Mouse (Mus musculus) mouse trophoblast stem cell (cell line): ENCODE measurements around the gene Arrdc1.
"Not testable (repeated sequence)": the region's sequence is repeated elsewhere in the genome, so short reads cannot be mapped to it uniquely, and the experiment has no call there.

ENCODE experiments used
- in situ Hi-C, 2 experiments: fragments of 300-500 bp; cut with MseI, MboI; formaldehyde crosslinking; loops; 2 replicates in 1 of 2; 3 replicates in 1 of 2; pipeline ENCODE4 v1.15.1; 2025

Arrdc1 gene

DNA sequence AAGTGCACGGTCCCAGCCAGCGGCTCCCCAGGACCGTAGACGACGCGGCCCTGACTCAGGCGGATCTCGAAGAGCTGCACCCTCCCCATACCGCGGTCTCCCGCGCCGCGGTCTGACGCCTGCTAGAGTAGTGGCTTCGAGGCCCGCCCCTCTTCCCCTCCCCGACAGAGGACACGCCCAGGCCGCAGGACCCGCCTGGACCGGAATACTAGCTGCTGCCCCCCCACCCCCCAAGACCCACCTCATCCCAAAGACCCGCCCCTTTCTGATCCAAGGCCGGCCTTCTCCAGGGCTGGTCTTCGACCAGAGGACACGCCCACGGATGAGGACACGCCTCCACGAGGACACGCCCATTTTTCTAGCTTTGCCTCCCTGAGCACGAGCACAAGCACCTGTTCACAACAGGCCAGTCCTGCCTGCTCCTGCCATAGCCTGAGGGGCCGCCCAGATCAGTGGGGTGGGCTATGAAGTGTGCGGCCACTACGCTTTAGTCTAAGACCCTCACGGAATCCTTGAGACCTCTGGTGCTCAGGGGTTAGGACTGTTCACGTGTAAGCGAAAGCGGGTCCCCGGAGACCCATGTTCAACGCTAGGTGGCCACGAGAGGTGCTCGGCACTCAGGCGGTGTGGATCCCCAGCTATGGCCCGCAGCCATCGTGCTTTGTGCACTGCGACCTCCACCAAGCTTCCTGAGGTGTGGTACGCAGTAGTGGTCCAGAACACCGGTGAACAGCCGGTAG lies at the start of gene Arrdc1:
Gene Arrdc1, minus strand, starts transcription at position 196 of the 740 bp plus-strand sequence.
- in situ Hi-C loops = no loop called here

DNA sequence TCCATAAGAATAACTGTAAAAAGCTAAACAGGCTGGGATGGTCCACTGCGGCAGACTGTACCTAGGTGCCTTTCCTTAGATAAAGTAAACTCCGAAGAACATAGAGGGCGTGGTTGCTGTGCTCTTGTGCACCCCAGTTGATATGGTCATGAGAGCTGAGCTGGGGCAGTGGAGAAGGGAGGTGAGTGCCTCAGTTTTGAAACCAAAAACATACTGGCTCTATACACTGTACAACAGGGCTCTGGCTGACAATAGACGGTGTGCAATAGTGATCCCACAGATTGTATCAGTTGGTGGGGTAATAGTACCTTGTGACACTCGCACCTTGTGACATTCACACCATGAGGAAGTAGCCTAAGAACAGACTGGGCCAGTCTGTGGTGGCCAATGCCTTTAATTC lies 41.9 kb upstream of the Arrdc1 start:
- in situ Hi-C loops = no loop called here

DNA sequence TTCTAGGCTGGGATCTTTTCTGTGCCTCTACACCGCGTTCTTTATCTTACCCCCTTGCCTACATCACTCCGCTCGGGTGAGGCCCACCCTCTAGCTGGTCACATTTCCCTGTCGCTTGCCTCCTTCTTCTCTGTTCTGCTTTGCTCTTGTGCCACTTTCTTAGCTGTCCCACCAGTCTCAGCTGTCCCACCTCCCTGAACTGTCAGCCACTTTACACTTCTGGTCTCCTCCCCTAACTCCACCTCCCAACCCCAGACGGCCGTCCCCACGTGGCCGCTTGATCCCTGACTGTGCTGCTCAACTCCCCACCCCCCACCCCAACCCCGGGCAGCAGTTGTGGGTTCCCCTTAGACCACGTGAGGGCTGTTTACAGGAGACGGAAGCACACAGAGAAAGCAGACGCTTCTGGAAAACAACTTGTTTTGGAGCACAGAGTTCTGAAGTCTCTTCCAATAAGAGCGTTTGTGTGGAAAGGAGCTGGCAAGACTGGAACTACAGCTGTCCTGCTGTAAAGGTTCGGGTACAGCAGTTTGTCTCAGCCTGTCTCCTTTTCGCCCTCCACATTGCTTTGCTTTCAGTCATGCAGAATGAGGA lies 40.7 kb upstream of the Arrdc1 start, which contains the start of gene Pnpla7:
Gene Pnpla7, plus strand, starts transcription at position 330 of the 594 bp plus-strand sequence.
- in situ Hi-C loops = no loop called here

DNA sequence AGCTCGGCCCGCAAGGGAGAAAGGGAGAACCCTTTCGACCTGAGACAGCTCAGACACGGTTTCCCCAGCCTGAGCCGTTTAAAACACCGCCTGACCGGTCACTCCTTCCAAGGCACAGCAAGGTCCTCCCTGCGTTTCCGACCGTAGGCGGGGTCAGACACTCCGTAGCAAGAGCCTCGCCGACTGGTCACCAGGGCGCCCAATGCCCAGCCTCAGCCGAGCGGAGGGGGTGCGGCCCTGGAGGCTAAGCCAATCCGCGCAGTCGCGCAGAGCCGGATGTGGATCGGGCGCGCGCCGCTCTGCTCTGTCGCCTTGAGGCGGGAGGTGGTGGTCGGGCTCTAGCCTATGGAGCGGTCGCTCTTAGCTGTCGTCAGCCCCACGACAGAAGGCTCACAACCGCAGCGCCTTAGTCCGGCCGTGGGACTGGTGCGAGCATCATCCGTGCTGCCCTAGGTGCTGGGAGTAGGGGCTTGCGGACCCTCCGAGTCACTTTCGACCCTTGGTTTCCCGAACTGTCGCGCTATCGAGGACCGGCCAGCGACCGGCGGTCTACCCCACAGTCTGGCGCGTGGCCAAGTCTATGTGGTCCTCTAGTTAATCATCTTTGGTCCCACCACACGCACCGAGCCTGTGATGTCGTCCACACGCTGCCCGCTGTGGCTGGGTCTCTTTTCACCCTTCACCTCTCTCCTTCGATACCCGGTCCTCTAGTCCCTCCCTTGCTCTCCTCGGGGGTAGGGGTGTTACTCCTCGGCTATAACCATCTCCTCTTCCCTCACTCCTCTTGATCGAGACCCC lies 40.1 kb upstream of the Arrdc1 start, which contains the start of gene Mrpl41:
Gene Mrpl41, minus strand, starts transcription at position 193 of the 798 bp plus-strand sequence.
- in situ Hi-C loops = no loop called here

DNA sequence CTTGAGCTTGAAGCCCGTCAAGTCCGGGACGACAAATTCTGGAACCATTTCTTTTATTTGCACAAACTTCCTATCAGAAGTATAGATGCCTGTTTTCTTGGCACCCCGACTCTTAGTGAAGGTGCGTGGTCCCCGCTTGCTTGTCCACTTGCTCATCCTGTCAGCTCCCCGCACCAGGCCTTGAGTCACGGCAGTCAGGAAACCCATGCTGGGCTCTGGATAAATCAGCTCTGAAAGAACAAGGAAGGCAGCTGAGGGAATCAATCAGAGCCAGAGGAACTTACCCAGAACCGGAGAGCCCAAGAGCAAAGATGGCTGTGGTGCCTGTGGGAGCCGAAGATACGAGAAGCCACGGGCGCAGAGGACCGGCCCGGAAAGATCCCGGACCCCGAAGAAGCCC lies 39.4 kb upstream of the Arrdc1 start:
- in situ Hi-C loops = not testable (repeated sequence)

DNA sequence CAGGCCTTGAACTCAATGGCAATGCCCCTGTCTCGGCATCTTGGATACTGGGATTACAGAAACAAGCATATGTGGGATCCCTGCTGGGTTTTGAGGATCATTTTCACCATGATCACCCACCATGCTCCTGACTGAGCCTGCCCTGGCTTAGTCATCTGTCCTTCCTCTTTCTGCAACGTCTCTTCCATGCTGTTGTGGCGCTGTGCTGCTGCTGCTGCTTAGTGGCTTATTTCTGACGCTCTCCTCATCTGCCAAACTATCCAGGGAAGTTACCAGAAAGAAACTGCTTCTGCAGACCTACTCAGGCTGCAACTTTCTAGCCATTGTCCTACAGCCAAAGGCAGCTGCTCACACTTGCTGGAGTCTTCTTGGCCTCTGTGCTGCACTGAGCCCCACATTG lies 35.3 kb upstream of the Arrdc1 start:
- in situ Hi-C loops = no loop called here

DNA sequence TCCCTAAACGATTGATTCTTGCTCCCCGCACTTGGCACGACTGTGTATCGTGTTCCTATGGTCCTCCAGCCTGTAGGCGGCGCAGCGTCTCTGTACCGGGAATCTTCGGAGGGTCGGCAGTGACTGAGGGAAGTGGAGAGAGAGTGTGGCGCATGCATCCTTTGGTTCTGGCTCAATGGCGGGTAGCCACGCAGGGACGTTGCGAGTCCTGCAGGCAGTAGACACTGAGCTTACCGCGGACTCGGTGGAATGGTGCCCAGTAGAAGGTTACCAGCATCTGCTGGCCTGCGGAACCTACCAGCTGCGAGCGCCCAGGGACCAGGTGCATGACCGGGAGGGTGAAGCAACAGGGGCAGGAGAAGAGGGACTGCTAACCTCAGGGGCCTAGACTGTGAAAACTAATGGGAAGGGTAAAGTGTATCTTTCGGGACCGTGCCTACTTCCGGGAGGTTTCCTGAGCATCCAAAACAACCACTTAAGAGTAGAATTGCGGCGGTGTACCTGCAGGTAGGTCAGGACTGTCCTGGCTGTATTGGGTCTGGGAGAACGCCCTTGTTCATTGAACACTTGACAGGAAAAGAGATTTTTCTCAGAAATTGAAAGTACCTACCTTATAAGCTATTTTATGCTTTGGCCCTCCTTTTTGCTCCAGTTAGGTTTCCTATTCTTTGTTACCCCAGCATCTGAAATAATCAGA lies 27.4 kb upstream of the Arrdc1 start, which contains the start of gene Dph7:
Gene Dph7, plus strand, starts transcription at position 97 of the 697 bp plus-strand sequence.
- in situ Hi-C loops = loop anchor here in 1 of 2 experiments (5.0 kb wide), 1 partner anchor 40 kb away; no protein-coding TSS in a partner anchor

DNA sequence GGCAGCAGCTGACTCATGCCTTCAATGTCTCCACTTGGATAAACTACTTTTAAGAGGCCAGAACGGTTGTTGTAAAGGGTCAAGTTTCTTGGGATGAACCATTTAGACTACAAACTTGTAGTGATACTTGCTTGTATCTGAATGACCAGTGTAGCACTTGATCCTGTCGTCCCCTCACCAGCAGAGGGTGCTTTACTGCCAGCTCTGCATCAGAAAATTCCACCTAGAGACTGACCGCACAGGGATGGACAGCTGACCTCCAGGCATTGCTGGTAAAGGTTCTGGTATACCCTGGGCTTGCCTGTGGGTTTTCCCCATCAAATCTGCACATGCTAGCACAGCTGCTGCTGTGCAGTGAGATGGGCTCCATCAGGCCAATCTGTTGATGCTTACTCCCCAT lies 25.9 kb upstream of the Arrdc1 start:
- in situ Hi-C loops = loop anchor here in 1 of 2 experiments (5.0 kb wide), 1 partner anchor 41 kb away; no protein-coding TSS in a partner anchor

DNA sequence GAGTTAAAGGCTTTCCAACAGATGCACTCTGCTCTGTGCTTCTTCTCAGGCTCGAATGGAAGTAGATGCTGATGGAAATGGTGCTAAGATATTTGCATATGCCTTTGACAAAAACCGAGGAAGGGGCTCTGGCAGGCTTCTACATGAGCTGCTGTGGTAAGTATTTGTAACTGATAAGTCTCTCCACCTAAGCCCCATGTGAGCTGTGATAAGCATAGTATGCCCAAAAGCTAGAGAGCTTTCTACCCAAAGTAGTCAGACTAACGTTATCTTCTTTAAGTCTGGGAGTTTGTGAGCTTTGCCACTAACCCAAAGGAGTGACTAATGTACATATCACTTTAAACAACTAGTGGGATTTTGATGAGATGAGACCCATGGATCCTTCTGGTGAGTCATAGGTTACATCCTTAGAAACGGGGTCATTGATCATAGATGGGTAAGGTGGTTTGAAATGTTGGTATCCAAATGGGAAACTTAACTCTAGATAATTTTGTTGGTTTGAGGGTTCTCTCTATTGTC lies 17.5 kb upstream of the Arrdc1 start:
- in situ Hi-C loops = no loop called here

DNA sequence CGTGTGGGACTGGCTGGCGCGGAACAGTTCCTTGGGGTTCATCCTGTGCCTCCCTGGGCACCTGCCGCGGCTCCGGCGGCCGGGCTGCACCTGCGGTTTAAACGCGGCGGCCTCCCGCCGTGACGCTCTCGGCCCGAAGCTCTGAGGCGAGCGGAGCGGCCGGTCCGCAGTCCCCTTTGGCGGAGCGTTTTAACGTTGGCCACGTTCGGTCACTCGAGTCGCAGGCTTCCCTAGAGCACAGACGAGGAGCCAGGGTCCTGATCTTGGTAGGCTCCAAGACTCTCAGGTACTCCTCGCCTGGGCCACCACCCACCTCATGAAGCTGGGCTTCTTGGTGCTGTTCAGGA lies 15.1 kb upstream of the Arrdc1 start:
- in situ Hi-C loops = no loop called here

DNA sequence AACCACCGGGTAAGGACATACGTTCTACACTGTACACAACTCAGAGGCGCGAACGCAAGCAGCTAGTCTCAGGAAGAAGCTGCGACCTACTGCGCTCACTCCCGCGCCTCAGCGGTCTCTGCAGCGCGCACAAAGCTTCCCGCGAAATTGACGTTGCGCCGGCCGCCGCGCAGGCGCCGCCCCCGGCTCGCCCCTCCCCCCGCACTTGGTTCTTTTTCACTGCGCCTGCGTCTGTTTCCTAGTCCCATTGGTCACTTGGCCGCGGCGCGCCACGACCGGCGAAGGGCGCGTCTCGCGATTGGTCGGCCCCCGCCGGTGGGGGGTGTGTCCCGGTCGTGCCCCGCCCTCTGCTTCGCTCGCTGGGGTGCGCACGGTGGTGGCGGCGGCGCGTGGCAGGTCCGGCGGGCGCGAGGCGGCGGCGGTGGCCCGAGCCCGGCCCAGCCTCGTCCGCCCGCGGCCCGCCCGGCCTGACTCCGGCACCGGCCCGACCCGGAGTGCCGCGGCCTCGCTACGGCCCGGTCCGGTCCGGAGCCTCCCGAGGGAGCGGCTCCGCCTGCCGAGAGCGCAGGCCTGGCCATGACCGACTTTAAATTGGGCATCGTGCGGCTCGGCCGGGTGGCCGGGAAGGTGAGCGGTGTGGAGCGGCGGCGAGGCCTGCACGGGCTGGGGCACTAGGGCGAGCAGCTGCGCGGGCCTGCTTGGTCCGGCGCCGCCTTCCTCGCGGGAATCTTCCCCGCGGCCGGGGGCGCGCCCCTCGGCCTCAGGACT lies 14.6 kb upstream of the Arrdc1 start, which contains the start of gene Zmynd19:
Gene Zmynd19, plus strand, starts transcription at position 372 of the 768 bp plus-strand sequence.
- in situ Hi-C loops = no loop called here

DNA sequence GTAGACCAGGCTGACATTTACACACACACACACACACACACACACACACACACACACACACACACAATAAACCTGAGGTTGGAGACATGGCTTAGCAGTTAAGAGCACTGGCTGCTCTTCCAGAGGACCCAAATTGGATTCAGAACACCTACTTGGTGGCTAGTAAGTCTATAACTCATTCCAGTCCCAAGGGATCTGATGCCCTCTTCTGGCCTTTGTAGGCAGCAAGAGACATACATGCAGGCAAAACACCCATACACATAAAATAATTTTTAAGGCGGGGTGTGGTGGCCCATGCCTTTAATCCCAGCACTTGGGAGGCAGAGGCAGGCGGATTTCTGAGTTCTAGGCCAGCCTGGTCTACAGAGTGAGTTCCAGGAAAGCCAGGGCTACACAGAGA lies 9.3 kb upstream of the Arrdc1 start:
- in situ Hi-C loops = not testable (repeated sequence)

DNA sequence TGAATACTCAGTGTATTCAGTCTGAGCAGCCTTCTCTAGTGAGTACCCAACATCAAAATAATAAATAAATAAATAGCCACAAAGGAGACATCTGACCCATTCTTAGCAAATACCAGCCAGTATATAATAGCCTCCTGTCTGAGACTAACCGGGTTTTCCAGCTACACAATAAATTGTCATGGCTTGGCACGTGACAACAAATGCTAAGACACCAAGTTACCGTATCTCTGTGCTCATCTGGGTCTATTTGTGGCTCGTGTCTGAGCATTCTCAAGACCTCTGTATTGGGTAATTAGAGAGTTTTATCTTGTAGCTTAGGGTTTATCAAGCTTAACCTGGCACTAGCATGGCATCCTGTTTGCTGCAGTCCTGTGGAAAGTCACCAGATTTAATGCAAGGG lies 7.0 kb upstream of the Arrdc1 start:
- in situ Hi-C loops = no loop called here

DNA sequence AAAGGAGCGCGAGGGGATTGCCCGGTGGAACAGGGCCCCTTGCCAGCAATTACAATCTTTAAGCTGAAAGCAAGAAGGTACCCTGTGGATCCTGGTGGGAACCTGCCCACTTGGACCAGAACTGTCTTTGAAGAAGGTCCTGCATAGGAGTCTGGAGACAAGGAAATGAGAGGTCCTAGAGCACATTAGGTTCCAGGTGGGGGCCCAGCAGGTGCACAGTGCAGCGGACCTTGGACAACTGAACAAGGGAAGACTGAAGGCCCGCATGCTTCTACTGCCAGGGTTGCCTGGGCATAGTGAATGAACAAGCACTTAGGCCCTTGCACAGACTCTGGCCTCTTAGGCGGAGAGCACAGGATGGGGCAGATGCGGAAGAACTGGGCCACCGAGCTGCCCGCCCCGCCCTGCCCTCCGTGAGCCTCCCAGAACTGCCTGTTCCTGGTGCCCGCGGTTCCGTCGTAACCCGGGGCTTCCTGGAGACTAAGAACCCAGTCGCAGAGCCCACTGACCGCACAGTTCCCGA lies 550 bp downstream of the Arrdc1 start:
- in situ Hi-C loops = no loop called here

DNA sequence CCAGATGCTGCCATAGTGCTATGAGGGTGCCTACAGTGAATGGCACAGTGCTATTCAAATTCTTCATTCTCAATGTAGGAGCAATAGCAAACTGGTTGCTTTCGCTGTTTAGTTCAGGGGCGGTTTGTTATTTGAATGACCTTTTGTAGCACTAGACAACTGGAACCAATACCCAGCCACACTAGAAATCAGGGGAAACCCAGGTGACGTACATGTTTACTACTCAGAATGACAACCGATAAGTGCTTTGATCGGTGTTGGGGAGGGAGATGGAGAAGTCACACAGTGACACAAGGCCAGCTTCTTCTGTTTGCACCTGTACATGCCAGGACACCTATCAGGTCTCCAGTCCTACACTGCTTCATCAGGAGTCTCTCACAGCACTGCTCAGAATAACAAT lies 5.5 kb downstream of the Arrdc1 start:
- in situ Hi-C loops = no loop called here

DNA sequence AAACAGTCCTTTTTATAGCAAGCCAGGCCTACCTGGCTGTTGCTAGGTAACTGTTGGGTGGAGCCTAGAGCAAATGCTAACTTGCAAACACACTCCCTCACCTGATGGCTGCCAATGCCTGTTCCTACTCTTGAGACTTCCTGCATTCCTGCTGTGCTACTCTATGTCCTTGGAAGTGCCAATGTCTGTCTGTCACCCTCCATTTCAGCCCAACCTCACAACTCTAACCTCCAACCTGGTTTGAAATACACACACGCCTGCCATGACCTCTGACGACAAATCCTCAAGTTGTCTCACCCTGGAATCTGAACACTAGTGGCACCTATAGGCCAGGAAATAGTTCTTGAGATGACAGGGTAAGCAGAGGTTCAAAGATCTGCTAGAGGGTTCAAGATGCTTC lies 5.9 kb downstream of the Arrdc1 start:
- in situ Hi-C loops = no loop called here

DNA sequence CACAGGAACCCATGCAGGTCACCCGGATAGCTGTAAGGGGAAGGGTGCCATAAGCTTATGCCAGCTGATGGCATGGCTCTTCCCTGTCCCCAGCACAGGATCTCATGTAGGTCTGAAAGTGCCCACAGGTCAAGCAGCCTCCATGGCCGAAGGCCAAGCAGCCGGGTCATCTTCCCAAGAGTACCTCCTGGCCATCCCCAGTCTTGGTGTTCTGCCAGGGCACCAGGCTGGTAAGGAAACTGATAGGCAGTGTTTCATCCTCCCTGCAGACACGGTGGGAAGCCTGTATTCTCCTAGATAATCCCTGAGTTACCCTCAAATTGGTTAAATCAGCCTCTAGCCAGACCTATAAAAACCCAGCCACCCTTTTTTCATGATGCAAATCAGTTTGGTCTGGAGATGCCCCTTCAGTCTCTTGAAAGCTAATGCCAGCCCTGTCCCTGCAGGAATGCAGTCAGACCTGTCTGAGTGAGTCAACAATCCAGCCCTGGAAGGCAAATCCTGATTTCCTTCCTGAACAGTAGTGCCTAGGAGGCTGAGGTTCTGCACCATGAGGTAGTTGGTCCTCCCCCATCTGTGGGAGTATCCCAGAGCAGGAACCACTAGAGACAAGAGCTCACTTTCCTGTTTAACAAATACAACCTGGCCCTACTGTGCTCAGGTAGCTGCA lies 7.1 kb downstream of the Arrdc1 start:
- in situ Hi-C loops = no loop called here

DNA sequence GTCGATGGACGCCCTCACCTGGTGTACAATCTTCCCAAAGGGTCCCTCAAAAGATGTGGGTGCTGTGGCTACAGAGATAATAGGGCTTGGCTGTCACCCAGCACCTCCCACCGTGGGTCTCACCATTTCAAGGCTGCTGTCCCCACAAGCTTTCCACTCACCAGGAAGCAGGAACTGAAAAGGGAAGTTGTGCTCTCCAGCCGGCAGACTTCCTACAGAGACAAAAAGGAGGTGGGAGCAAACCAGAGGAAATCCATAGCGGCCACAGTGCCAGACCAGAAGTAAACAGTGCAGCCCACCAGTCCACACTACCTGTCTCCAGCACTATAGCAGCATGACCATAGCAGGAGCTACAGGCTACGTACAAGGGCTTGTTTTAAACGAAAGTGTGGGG lies 8.1 kb downstream of the Arrdc1 start:
- in situ Hi-C loops = no loop called here

DNA sequence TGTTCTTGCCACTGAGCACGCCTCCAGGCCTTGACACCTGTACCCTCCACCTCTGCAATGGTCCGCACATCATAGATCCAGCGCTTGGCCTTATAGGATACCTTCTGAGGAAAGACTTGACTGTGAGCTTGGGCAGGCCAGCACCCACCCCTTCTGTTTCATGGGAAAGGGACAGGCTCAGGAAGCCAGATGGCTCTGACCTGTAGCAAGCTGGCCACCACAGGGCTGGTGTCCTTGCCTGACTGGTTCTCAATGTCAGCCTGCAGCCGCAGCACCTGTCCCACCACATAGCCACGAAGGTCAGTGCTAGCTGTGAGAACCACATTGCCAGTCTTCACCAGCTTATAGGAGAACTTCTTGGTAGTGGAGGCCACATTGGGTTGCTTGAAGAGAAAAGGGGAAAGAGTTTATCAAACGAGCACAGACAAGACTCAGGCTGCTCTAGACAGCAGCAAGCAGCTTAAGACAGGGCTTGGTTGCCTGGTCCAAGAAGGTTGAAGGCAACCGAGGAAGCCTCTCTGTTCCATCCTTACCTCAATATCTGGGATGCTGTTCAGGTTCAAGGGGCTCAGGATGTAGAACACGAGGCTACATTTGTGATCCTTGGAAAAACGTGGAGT lies 8.6 kb downstream of the Arrdc1 start:
- in situ Hi-C loops = no loop called here
